Mouse (Mus musculus): ENCODE measurements around the gene Zfp282. TPM values are rescaled to one million over a fixed set of nuclear protein-coding genes. Genes with fewer than 3 reads are reported as not detected.

Zfp282 gene
- polyA plus RNA-seq, 1 experiment from 2014 or later, result 12.4 TPM

DNA sequence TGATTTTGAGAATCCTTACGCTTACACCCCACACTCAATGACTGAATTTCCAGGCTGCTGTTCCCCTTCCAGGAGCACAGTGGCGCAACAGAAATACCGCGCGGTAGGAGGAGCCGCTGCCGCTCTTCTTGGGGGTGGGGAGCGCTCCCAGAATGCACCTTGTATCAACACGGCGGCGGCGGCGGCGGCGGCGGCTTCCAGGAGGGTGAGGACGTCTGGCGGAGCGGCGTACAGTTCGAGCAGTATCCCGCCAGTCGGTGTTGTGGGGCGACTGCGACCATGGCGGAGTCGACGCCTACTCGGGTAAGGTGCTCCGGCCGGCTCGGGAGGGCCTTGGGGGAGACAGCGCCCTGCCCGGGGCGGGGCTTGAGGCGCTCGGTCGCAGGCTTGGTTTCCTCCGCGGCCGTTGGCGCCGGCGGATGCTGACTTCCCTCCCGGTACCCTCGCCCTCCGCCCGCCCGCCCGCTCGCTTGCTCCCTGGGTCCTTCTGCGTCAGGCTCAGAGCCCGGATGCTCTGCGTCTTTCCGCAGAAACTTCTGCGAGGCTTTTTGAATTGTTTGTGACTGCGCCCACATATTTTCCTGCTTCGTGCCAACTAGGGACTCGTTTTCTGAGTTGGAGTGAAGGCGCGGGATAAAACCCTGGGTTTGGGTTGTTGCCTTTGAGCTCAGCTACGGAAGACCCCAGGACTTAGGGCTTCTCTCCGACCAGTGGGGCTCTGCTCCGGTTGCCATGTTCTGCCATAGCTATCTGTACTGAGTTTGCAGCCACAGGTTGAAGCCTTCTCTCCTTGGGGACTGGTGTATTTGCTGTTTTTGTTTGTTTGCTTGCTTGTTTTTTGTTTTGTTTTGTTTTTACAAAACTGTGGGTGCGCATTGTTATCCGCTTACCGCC, 43.7 kb downstream of the Zfp282 start, which contains the start of gene Zfp212:
Gene Zfp212 (plus strand): TSS at position 30 of the 894 bp plus-strand sequence.
- WGBS, result under 1% methylated on average over 67 of the region's 67 CpGs

DNA sequence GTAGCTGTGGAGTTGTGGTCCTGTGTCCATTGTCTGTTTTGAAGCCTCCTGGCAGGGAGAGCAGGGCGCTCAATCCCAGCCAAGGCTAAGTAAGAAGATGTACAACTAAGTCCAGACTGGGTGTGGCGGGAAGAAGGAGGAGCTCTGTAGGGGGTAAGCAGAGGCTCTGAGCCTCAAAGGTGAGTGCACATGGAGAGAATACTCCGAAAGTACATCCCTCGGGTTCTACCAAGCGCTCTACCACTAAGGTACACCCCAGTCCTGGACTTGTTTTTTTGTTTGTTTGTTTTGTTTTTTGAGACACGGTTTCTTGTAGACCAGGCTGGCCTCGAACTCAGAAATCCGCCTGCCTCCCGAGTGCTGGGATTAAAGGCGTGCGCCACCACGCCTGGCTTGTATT, 65.5 kb downstream of the Zfp282 start:
- no peaks in the 10 kb centered on the region for H3K27me3 ChIP-seq (ENCODE audit: insufficient read depth, low read length)
- DNase-seq (ENCODE audit: low spot score), result no peak
- WGBS, result 51% methylated on average over 12 of the region's 12 CpGs
- no peak overlapping the region for H3K9ac ChIP-seq (ENCODE audit: low read depth, low read length)
- no peak overlapping the region for H3K27ac ChIP-seq
- TF ChIP-seq CTCF (IDR thresholded peaks at IDR 0.05; ENCODE audit: low read depth), result no peak
- peak overlapping the region; percentile 34 for H3K4me3 ChIP-seq (replicated peaks; ENCODE audit: low read depth, low read length)
- 0 out of 2 replicates have a peak, but pooled peaks cover 2% of the 10 kb centered on the region for H3K36me3 ChIP-seq (ENCODE audit: insufficient read depth, low read length)
- peak overlapping the region; percentile 61 for H3K4me2 ChIP-seq (ENCODE audit: low read length)
- H3K9me3 ChIP-seq (replicated peaks; ENCODE audit: low read length), result no peaks in the 10 kb centered on the region
- peaks cover 8% of the 10 kb centered on the region; the same call in 1 of the 2 replicates for H3K4me1 ChIP-seq (replicated peaks; ENCODE audit: insufficient read depth, low read length)
- no peak for ATAC-seq (replicated peaks; ENCODE audit: low FRiP score, low read depth)

More for the DNA sequence above, 43.7 kb downstream of the Zfp282 start, which contains the start of gene Zfp212:
- Histone ChIP-seq H3K4me2 (ENCODE audit: low read length) (peak within 1 kb of the TSS; percentile 78), H3K27ac (peak within 1 kb of the TSS; percentile 98), H3K4me1 (replicated peaks; ENCODE audit: insufficient read depth, low read length) (peaks cover 7% of the 10 kb centered on the region), H3K9me3 (replicated peaks; ENCODE audit: low read length) (no peaks in the 10 kb centered on the region), H3K9ac (ENCODE audit: low read depth, low read length) (peak within 1 kb of the TSS; percentile 86), H3K4me3 (replicated peaks; ENCODE audit: low read depth, low read length) (peak within 1 kb of the TSS; percentile 79), H3K36me3 (ENCODE audit: insufficient read depth, low read length) (no peaks in the 10 kb centered on the region), H3K27me3 (ENCODE audit: insufficient read depth, low read length) (no peaks in the 10 kb centered on the region)
- TF ChIP-seq CTCF (IDR thresholded peaks at IDR 0.05; ENCODE audit: low read depth), result peak; percentile 70
- DNase-seq (ENCODE audit: low spot score), result peak; percentile 96
- peak; percentile 92 for ATAC-seq (replicated peaks; ENCODE audit: low FRiP score, low read depth)

DNA sequence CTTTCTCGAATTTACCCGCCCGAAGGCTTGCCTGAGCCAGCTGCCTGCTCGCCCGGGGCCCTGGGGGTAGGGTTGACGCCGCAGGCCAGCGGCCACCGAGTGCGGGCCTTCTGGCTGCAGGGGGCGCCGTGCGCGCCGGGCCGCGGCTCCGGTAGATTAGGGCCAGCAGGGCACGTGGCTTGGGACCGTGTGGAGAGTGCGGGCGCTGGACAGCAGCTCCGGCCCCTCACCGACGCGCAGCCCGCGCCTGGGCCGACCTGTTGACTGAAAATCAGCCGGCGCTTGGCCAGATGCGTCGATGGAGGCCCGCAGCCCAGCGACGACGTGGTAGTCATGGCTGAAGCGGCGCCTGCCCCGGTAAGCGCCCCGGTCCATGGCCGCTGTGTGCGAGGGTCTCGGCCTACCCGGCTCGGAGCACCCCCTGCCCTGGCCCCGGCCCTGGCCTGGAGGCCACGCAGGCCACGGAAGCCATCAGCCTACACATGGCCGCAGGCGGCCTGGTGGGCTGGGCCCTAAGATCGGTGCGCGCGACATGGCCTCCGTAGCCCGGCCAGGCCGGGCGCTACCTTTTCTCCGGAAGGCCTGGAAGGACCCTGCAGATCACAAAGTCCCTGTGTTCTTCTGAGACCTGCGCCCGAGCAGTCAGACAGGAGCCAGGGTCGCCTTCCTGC, 66.2 kb downstream of the Zfp282 start:
- H3K4me3 ChIP-seq (replicated peaks; ENCODE audit: low read depth, low read length), result peak overlapping the region; percentile 34
- no peaks in the 10 kb centered on the region for H3K27me3 ChIP-seq (ENCODE audit: insufficient read depth, low read length)
- peak overlapping the region; percentile 15; the same call in 1 of the 2 replicates for H3K27ac ChIP-seq
- ATAC-seq (replicated peaks; ENCODE audit: low FRiP score, low read depth) (peak; percentile 92), DNase-seq (ENCODE audit: low spot score) (peak; percentile 78)
- H3K9ac ChIP-seq (ENCODE audit: low read depth, low read length), result peak overlapping the region; percentile 74
- WGBS, result 11% methylated on average over 62 of the region's 64 CpGs
- H3K9me3 ChIP-seq (replicated peaks; ENCODE audit: low read length), result no peaks in the 10 kb centered on the region
- H3K36me3 ChIP-seq (ENCODE audit: insufficient read depth, low read length), result 0 out of 2 replicates have a peak, but pooled peaks cover 2% of the 10 kb centered on the region
- H3K4me1 ChIP-seq (replicated peaks; ENCODE audit: insufficient read depth, low read length), result peaks cover 8% of the 10 kb centered on the region; the same call in 1 of the 2 replicates
- TF ChIP-seq CTCF (IDR thresholded peaks at IDR 0.05; ENCODE audit: low read depth), result peak; percentile 63
- peak overlapping the region; percentile 61 for H3K4me2 ChIP-seq (ENCODE audit: low read length)

DNA sequence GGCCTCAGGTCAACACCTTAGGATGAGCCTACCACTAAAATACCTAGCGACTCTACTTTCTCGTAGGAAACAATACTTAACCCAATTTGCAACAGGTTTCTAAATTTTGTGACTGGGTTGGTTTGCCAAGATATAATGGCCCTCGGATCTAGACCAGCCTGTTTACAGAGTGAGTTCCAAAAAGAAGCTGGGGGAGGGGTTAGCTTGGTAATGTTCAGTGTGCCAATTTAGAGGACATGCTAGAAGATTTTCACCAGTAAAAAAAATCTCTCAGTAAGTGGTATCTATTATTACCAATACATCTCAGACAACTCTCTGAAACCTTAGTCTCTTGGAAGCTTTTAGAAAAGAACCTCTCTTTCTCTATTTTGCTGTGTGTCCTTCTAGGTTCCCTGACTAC, 66.7 kb downstream of the Zfp282 start:
- TF ChIP-seq CTCF (IDR thresholded peaks at IDR 0.05; ENCODE audit: low read depth), result no peak
- H3K27ac ChIP-seq, result peak overlapping the region; percentile 15; the same call in 1 of the 2 replicates
- ATAC-seq (replicated peaks; ENCODE audit: low FRiP score, low read depth) (no peak), DNase-seq (ENCODE audit: low spot score) (no peak)
- 0 out of 2 replicates have a peak overlapping the region, but pooled peaks have one; percentile 74 for H3K9ac ChIP-seq (ENCODE audit: low read depth, low read length)
- H3K36me3 ChIP-seq (ENCODE audit: insufficient read depth, low read length), result 0 out of 2 replicates have a peak, but pooled peaks cover 2% of the 10 kb centered on the region
- H3K9me3 ChIP-seq (replicated peaks; ENCODE audit: low read length), result no peaks in the 10 kb centered on the region
- peak overlapping the region; percentile 34; the same call in 1 of the 2 replicates for H3K4me3 ChIP-seq (replicated peaks; ENCODE audit: low read depth, low read length)
- peak overlapping the region; percentile 61 for H3K4me2 ChIP-seq (ENCODE audit: low read length)
- 85% methylated on average over 3 of the region's 3 CpGs for WGBS
- H3K27me3 ChIP-seq (ENCODE audit: insufficient read depth, low read length), result no peaks in the 10 kb centered on the region
- H3K4me1 ChIP-seq (replicated peaks; ENCODE audit: insufficient read depth, low read length), result peaks cover 8% of the 10 kb centered on the region; the same call in 1 of the 2 replicates

DNA sequence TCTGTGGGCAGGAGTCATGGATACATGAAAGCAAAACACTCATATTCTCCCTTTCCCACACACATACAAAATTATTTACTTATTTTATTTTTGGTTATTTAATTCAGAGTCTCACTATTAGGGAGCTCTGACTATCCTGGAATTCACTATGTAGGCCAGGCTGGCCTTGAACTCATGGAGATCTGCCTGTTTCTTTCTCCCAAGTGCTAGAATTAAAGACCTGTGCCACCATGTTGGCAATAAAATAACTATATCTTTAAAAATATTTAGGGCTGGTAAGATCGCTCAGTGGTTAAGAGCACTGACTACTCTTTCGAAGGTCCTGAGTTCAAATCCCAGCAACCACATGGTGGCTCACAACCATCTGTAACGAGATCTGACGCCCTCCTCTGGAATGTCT, 70.4 kb downstream of the Zfp282 start:
- TF ChIP-seq CTCF (IDR thresholded peaks at IDR 0.05; ENCODE audit: low read depth), result 0 out of 2 replicates have a peak, but pooled peaks have one; percentile 4
- no peaks in the 10 kb centered on the region for H3K9me3 ChIP-seq (replicated peaks; ENCODE audit: low read length)
- H3K4me1 ChIP-seq (replicated peaks; ENCODE audit: insufficient read depth, low read length), result peaks cover 7% of the 10 kb centered on the region; the same call in 1 of the 2 replicates
- no peak overlapping the region for H3K9ac ChIP-seq (ENCODE audit: low read depth, low read length)
- WGBS, result 95% methylated on average over 4 of the region's 4 CpGs
- H3K27me3 ChIP-seq (ENCODE audit: insufficient read depth, low read length), result no peaks in the 10 kb centered on the region
- no peak overlapping the region for H3K4me3 ChIP-seq (replicated peaks; ENCODE audit: low read depth, low read length)
- DNase-seq (ENCODE audit: low spot score) (no peak), ATAC-seq (replicated peaks; ENCODE audit: low FRiP score, low read depth) (no peak)
- no peak overlapping the region for H3K4me2 ChIP-seq (ENCODE audit: low read length)
- H3K27ac ChIP-seq, result no peak overlapping the region
- H3K36me3 ChIP-seq (ENCODE audit: insufficient read depth, low read length), result 0 out of 2 replicates have a peak, but pooled peaks cover 2% of the 10 kb centered on the region

All from kidney, postnatal 0 days (tissue).